Mouse (Mus musculus): ENCODE data around the gene Myadm.

Gene Myadm

DNA sequence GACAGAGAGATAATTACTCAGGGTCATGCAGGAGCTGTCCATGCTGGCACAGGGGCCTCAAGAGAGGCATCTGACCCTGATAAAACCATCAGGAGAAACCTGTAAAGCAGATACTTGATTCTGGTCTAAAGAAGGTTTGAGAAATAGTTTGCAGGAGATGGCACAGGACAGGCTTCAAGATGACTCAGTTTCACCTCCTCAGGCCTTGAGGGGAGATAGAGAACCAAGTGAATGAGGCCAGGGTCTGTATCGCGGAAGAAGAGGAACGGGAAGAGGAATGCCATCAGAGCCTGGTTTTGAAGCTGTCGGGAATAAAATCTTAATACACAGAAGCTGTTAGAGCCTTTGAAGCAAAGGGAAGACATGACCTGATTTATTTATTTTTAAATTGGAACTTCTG, 28.8 kb downstream of the Myadm start:
- no peak for DNase-seq (ENCODE audit: low spot score in 2 of 2)

DNA sequence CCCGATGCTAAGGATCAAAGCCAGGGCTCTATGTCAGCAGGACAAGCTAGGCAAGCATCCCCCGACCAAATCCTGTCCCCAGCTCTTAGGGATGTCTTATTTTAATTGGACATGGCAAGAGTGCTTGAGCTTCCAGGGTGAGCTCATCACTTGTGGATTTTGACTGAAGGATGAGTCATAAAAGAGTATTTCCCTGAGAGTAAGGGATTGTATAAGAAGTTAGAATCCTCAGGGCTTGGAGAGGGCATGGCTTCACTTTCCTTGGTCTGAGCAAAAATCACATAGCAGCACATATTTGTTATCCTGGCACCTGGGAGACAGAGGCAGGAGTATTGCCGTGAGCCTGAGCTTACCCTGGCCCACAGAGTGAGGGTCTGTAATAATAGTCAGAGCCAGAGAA, 32.0 kb downstream of the Myadm start:
- DNase-seq (ENCODE audit: low spot score in 2 of 2) = no peak

- DNase-seq (ENCODE audit: low spot score in 2 of 2) = no peak
Observed at GRCm38 (mm10) chr7:3323826-3324225, 34.9 kb downstream of the Myadm start.

- no peak for DNase-seq (ENCODE audit: low spot score in 2 of 2)
Observed at GRCm38 (mm10) chr7:3327961-3328360, 39.1 kb downstream of the Myadm start.

DNA sequence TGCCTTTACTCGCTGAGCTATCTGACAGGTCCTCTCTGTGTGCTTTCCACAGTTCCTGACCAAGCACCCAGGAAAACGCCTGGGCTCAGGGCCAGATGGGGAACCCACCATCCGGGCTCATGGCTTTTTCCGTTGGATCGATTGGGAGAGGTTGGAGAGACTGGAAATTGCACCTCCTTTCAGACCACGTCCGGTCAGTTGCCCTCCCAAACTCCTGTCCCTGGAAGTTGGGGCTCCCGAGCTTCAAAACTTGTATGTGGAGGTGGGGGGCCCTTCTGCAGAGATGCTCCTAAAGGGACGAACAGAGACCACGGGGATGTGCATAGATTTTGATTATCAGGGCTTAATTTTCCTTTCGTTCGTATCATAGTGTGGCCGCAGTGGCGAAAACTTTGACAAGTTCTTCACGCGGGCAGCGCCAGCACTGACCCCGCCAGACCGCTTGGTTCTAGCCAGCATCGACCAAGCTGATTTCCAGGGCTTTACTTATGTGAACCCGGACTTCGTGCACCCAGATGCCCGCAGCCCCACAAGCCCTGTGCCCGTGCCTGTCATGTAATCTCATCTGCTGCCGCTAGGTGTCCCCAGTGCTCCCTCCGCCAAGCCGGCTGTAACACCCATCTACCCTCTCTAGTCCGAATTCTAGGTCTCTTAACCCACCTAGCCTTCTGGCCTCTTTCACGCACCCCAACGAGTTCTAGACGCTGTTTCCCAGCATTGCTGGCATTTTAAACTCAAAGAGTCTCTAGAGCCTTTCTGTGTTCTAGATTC, 41.1 kb downstream of the Myadm start:
- peak; percentile 67 to 86 for DNase-seq (ENCODE audit: low spot score in 2 of 2)

DNA sequence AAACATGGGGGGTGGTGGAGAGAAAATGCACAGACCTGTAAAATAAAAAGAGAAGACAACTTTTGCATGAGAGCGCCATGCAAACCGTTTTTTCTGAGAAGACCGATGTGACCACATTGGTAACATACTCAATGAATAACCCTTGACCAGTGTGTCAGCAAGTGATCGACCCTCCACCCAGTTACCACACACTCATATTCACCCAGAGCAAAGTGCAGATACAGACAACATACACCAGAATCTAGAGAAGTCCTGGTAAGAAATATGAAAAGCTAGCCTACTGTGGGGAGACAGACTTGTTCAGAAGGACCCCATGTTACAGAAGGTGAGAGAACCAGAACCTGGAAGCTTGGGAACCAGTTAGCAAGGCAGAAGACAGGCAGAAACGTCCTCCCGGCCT, 42.3 kb downstream of the Myadm start:
- DNase-seq (ENCODE audit: low spot score in 2 of 2) = no peak

GRCm38 (mm10) chr7:3331581-3332223, 42.8 kb downstream of the Myadm start:
- DNase-seq (ENCODE audit: low spot score in 2 of 2) = peak in 1 of 2 experiments; percentile 15

- no peak for DNase-seq (ENCODE audit: low spot score in 2 of 2)
Observed at GRCm38 (mm10) chr7:3332224-3332615, 43.3 kb downstream of the Myadm start.

- DNase-seq (ENCODE audit: low spot score in 2 of 2) = no peak
Observed at GRCm38 (mm10) chr7:3332619-3333521, 44.0 kb downstream of the Myadm start, which contains the start of gene Cacng7. Cacng7 (plus strand) TSS chr7:3332955.

- no peak for DNase-seq (ENCODE audit: low spot score in 2 of 2)
Observed at GRCm38 (mm10) chr7:3333542-3333941, 44.7 kb downstream of the Myadm start.

- DNase-seq (ENCODE audit: low spot score in 2 of 2) = no peak
Observed at GRCm38 (mm10) chr7:3336412-3336811, 47.5 kb downstream of the Myadm start.

DNA sequence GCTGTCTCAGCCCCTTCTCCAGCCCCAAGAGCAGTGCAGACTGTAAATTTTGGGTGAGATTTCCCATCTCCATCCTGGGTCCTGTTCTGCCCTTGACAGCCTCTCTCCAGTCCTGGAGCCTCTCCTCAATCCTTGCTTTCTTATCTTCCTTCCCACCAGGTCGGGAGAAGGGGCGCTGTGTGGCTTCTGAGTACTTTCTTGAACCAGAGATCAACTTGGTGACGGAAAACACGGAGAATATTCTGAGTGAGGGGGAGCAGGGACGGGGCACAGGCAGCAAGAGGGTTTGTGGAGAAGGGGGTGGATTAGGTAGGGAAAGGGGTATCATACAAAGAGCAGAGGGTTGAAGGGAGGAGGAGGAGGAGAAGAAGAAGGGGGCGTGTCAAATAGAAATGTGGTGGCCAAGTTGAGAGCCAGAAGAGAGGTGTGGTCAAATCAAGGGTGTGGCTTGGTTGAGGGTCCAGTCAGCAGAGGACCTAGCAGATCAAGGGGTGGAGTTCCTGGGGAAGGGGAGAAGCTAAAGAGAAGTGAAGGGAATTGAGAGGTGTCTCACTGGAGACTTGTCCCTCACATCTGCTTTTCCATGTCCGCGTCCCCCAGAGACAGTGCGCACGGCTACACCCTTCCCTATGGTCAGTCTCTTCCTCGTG, 49.5 kb downstream of the Myadm start:
- DNase-seq (ENCODE audit: low spot score in 2 of 2) = no peak

DNA sequence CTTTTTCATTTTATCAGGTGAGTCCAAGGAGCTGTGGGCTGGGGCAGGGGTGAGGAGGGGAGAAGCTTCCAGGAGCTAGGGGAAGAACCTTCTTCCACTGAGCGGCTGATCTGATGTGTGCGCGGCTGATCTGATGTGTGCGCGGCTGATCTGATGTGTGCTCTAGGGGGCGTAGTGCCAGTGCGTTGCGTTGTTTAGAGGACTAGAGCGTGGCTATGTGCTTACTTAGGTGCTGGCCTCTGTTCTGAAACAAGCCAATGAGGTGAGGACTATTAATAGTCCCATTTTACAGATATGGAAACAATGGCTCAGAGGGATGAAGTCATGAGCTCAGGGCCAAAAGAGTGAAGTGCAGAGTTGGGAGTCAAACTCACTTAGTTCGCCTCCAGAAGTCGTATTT, 50.1 kb downstream of the Myadm start:
- no peak for DNase-seq (ENCODE audit: low spot score in 2 of 2)

DNA sequence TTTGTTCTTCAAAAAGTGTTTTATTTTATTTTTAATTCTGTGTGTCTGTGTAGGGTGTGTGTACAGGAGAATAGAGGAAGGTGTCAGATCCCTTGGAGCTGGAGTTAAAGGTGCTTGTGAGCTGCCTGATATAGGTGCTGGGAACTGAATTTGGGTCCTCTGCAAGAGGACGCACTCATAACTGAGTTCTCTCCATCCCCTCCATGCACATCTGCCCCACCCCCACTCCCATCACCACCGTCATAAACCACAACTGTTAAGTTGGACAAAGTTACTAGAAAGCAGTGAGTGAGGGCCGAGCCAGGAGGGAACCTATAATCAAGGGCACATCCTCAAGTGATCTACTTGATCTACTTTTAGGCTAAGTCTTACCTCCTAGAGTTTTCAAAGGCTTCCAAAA, 55.0 kb downstream of the Myadm start:
- no peak for DNase-seq (ENCODE audit: low spot score in 2 of 2)

DNA sequence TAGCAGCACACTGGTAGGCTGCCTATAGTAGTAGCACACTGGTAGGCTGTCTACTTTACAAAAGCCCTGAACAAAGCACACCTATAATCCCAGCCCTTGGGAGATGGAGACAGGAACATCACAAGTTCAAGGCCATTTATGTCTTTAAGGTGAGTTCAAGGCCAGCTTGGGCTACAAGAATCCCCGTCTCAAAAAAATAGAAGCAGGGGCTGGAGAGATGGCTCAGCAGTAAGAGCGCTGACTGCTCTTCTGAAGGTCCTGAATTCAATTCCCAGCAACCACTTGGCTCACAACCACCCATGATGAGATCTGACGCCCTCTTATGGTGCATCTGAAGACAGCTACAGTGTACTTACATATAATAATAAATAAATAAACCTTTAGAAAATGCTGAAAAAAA, 56.4 kb downstream of the Myadm start:
- DNase-seq (ENCODE audit: low spot score in 2 of 2) = no peak

DNA sequence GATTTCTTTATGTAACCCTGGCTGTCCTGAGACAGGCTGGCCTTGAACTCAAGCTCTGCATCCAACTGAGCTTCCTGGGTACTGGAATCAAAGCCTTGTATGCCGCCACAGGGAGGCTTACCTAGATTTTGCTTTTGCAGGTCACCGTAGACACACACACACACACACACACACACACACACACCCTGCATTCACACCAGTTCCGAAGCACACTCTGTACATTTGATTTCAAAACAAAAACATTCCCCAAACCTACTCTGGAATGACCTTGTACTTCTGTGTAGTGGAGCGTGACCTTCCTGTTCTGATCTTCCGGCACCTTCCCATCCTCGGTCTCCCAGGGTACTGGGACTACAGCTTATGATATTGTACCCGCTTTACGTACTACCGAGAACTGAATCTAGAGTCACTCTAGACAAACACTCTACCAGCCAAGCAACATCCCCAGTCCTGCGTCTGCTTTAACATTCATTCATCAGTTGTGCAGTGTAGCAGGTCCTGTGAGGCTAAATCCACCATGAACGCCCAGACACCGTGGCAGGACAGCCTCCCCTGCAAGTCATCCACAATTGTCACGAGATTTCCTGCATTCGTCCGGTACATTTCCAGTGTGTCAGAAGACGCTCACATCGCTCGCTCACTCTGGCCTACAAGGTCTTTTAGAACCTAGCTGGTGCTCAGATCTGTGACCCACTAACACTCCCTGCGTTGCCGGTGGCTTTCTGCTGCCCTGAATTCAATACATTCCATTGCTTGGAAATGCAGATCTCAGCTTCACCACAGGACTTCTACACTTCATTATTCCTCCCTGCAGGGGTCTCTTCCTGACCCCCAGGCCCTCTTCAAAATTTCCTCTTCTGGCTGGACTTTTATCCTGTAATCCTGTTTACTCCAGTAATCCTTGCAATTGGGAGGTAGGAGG, 58.7 kb downstream of the Myadm start:
- no peak for DNase-seq (ENCODE audit: low spot score in 2 of 2)

DNA sequence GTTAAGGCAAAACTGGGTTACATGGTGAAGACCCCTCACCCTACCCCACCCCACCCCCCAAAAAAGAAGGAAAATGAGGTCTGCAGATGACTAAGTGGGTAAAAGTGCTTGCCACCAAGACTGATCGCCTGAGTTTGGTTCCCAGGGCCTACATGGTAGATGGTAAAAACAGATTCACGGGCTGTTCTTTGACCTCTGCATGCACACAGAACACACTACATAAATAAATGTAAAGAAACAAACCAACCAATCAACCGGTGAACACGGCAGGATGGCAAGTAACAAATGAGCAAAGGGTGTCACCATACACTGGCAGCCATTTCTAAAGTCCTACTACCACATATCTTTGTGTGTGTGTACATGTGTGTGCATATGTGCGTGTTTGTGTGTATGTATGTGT, 59.4 kb downstream of the Myadm start:
- DNase-seq (ENCODE audit: low spot score in 2 of 2) = no peak

GRCm38 (mm10) chr7:3349775-3350174, 60.9 kb downstream of the Myadm start:
- DNase-seq (ENCODE audit: low spot score in 2 of 2) = no peak
